Mouse (Mus musculus) MN1 (cell line): Measurements from ENCODE around the gene Myadml2.
A peak's percentile ranks its signal among the peaks of the same experiment; 100 is the strongest.

ENCODE experiments used
- DNase-seq: peaks from one replicate; pipeline ENCODE4 v3.0.0-alpha.2; 2016; ENCODE audit warnings: low spot score

Myadml2 gene

DNA sequence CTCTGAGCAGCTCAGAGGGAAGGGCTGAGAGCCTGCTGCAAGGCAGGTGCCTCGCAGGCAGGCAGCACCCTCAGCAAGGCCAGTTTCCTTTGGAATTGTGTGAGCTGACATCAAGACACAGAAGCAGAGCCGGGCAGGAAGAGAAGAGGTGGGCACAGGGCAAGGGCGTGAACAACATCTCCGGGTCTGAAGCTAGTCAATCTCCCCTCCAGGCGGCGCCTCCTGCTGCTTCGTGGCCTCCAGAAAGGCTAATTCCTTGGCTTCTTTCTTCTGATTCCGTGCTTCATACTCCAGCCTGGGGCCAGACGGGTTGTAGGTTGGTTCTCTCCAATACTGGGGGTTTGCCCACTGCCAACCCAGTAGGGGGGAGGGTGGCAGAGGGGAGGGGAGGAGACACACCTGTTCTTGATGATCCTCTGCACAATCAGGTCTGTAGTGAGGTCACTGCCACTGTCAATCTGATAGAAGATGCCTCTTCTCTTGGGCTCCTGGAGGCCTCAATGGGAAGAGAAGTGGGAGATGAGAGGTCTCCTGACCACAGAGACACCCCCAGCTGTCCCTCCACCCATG lies 37.4 kb downstream of the Myadml2 start:
- DNase-seq = no peak

DNA sequence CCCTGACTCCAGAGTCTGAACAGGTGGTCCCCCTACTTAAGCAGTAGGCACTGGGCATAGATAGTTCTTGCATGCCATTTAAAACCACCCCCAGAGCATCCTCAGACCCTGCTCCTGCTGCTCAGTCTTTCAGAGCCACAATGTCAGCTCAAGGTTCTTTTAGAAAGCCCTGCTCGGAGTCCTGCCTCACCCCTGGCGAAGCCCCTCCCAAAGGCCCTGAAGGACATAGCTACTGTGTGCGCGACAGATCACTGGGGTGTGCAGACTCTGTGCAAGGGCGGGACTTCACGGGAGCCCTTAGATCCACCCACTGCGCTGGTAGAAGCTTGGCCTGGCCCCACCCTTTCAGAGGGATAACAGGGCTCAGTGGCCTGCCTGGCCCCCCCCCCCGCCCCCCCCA lies 38.7 kb downstream of the Myadml2 start:
- DNase-seq = no peak

DNA sequence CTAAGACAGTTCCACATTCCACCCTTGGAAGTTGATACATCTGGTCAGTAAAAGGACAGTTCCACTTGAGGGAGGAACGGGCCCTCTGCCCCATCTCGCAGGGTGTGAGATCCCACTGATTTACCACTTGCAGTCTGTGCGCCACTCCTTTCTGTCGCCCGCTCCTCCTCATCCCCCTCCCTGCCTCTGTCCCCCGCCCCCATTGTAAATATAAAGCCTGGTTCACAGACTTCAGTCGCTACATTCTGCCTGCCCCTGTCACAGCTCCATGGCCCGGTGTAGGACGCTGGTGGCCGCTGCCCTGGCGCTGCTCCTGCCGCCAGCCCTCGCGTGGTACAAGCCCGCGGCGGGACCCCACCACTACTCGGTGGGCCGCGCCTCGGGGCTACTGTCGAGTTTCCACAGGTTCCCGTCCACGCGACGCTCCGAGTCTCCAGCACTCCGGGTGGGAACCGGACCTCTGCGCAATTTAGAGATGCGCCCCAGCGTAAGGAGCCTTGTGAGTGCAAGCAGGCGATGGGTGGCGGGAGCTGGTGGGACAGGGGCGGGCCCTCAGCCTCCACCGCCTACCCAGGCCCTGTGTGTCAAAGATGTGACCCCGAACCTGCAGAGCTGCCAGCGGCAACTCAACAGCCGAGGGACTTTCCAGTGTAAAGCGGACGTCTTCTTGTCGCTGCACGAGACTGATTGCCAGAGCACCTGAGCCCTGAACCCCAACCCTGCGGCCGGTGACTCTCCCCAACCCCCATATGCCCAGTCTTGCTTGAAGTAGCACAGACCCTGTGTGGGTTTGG lies 39.5 kb downstream of the Myadml2 start, which contains the start of gene Npb:
TSS of gene Npb (plus strand) at position 237 of the 794 bp plus-strand sequence.
- DNase-seq = no peak

DNA sequence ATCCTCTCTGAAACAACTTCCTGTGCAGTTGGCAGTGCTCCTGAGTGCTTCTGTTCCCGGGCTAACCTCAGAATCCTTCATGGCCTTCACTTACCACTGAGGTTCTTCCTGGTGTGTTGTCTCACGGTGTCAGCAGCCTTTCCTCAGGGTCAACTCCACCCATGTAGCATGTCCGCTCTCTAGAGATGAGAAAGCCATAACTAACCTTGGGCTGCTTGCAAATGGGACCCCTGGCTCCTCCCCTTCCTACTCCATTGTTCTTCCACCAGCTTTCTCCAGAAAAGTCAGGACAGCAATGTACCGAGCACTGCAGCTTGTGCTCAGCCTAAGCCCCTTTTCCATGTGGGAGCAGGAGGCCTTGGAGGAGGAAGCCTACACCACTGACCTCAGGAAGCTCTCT lies 41.2 kb downstream of the Myadml2 start:
- no peak for DNase-seq

DNA sequence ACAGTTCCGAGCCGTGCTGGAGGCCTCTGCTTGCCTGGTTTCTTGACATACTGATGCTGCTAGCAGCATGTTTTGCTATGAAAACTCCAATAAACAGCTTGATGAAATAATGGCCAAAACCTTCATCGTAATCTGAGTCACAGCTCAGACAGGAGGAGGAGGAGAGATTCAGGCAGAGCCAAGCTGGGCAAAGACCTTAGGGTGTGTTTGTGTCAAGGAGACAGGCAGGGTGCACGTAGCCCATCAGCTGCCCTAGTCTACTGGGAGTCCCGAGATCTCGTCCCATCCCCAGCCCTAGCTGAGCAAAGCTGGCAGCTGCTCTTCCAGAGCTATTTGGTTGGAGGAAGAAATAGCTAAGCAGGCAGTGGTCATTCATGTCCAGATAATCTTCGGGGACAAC lies 42.3 kb downstream of the Myadml2 start:
- DNase-seq = no peak

DNA sequence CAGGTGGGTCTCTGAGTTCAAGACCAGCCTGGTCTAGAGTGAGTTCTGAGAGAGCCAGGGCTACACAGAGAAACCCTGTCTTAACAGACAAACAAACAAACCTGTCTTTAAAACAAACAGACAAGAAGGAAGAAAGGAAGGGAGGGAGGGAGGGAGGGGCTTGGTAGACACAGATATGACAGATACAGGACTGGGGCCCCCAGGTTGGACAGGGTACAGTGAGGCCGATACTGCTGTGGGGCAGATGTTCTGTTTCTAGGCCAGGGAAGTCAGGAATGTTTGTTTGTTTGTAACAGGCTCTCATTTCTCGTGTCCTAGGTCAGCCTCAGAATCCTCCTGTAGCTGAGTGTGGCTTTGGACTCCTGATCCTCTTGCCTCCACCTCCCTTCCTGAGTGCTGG lies 44.4 kb downstream of the Myadml2 start:
- no peak for DNase-seq

DNA sequence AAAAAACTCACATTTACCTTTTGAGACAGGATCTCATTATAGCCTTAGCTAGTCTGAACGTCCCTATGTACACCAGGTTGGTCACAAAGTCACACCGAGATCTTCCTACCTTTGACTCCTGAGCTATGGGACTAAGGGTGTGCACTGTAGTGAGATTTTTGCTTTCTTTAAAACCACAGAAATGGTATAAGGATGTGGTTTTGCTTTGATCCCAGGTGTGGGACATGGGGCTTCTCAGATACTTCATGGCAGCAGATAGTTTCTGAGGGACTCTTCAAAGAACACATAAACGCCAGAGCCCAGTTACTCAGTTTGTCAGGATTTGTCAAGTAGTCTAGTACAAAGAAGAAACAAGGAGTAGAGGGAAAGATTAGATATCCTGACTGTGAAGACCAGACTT lies 47.2 kb downstream of the Myadml2 start:
- DNase-seq = no peak

DNA sequence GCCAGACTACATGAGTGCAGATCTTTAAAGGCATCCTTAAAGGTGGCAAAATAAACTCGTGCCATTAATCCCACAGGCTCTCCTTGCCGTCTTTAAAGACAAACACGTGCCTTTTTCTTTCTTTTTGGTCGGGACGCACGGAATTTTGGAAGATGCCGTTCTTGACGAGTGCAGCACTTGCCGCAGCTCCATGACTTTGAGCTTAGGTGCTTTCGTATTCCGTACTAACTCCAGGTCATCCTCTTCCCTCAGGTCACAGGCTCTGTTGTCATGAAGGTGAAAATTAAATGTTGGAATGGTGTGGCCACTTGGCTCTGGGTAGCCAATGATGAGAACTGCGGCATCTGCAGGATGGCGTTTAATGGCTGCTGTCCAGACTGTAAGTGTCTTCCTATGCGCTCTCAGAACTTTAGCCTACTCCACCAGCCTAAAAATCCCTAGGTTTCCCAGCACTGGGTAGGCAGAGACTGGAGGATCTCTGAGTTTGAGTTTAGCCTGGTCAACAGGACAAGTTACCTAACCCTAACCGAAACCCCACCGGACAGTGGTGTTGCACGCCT lies 48.9 kb downstream of the Myadml2 start:
- DNase-seq = no peak

DNA sequence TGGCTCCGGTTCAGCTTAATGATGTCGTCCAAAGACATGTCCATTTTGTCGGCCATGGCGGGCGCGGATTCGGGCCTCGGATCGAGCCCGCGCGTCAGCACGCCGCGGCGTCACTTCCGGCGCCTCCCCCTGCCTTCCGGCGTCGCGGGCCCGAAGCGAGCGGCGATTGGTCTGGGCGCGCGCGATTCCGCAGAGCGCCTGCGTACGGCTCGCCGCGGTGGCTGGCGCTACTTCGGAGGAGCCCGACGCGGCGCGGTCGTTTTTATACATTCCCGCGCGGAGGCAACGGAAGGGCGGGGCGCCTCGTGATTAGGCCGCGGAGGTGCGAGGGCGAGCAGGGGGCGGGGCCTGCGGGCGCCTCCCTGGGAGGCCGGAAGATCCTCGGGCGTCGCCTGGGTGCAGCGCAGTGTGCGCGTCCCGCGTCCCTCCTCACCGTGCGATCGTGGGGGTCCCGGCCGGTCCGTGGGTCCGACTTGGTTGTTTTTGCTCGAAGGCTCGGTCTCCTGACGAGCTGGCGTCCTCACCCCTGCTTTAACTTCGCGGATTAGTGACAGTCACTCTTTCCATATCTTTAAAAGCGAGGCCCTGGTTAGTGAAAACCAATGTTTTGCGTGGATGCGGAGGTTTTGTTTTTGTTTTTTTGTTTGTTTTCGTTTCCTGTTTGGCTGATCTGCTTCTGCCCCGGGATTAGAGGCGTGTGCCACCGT lies 49.5 kb downstream of the Myadml2 start, which contains the start of the genes Alyref and Anapc11:
TSS of gene Alyref (minus strand) at position 83 of the 707 bp plus-strand sequence.
TSS of gene Anapc11 (plus strand) at position 139 of the 707 bp plus-strand sequence.
- DNase-seq = peak; percentile 95

DNA sequence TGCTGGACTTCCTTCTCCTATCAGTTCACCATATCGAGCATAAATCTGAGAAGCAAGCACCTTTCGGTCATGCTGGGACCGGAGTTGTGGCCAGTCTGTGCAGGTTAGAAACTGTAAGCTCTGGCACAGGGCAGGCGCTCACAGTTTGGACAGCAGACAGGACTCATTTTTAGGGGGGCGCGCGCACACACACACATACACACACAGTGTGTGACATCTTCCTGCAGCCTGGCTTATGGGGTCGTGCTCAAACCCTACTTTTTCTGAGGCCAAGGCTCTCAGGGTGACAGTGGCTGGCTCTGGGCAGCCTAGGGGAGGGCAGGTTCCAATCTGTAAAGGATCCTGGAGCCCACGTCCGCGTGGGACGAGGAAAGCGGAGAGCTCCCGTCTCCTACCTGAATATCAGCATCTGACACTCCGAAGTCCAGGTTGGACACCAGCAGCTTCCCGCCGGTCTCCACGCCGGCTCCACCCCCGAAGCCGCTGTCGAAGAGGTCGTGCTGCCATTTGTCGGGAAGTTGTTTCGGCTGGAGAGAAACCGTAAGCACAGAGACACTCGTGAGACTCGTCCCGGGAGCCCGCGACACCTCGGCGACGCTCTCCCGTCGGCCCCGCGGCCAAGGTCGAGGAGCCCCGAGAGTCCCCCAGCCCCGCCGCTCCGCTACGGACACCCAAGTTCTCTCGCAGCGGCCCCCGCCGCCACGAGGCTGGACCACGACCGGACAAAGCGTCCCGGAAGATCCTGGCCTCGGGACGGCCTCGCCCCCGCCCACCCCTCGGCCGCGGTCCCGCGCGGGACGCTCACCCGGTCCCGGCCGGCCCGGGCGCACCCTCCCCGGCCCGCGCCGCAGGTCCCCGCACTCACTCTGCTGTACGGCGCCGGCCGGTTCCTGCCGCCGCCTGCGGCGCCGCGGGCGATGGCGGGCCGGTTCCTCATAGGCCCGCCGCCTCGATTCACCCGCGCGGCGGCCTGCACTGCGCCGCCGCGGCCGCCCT lies 50.4 kb downstream of the Myadml2 start:
- DNase-seq = peak; percentile 53
